Mouse (Mus musculus) liver, embryonic 14.5 days (tissue): ENCODE data around the gene Nrip1. TPM values are rescaled to one million over a fixed set of nuclear protein-coding genes. Genes with fewer than 3 reads are reported as not detected.

ENCODE experiments used
- ATAC-seq: fragments of 200-750 bp; cut with Nextera tagmentation; 2 replicates; pipeline ENCODE4 v1.8.0; 2017; ENCODE audit warnings: moderate number of reproducible peaks, mild to moderate bottlenecking, moderate library complexity; ENCODE audit not compliant: insufficient read depth
- DNase-seq, 3 experiments: peaks; one replicate each; pipeline ENCODE4 v3.0.0-alpha.2; 2012 to 2013; ENCODE audit warnings: low read depth in 3 of 3, low spot score in 3 of 3
- H3K27ac ChIP-seq: fragments of 300-500 bp; sonication (generic); 2 replicates; pipeline ENCODE4 v1.5.1; 2014; ENCODE audit warnings: moderate library complexity, mild to moderate bottlenecking, control low read depth, inconsistent platforms
- H3K27me3 ChIP-seq: fragments of 300-500 bp; sonication (generic); 2 replicates; pipeline ENCODE4 v1.6.1; 2014; ENCODE audit warnings: mild to moderate bottlenecking, low read length, moderate library complexity; ENCODE audit not compliant: control insufficient read depth, insufficient read depth
- H3K36me3 ChIP-seq: fragments of 300-500 bp; sonication (generic); replicated peaks from 2 replicates; pipeline ENCODE4 v1.6.1; 2014; ENCODE audit warnings: low read depth; ENCODE audit not compliant: control insufficient read depth, insufficient read depth
- H3K4me1 ChIP-seq, 2 experiments: fragments of 200-500 bp in 1 of 2; fragments of 300-500 bp in 1 of 2; sonication (generic) in 1 of 2; replicated peaks; 2 replicates each; pipeline ENCODE4 v1.6.1; 2012 to 2014; ENCODE audit warnings: antibody characterized with exemption in 1 of 2, inconsistent platforms in 1 of 2, low read length in 1 of 2; ENCODE audit not compliant: control insufficient read depth in 2 of 2, insufficient read depth in 2 of 2
- H3K4me2 ChIP-seq: fragments of 300-500 bp; sonication (generic); 2 replicates; pipeline ENCODE4 v1.6.1; 2014; ENCODE audit warnings: low read depth, mild to moderate bottlenecking, control low read depth, moderate library complexity
- H3K4me3 ChIP-seq, 2 experiments: fragments of 200-500 bp in 1 of 2; fragments of 300-500 bp in 1 of 2; sonication (generic) in 1 of 2; 2 replicates each; pipeline ENCODE4 v1.5.1; 2012 to 2014; ENCODE audit warnings: low read depth in 2 of 2, low read length in 2 of 2, mild to moderate bottlenecking in 2 of 2, control low read depth in 1 of 2, inconsistent platforms in 1 of 2, moderate library complexity in 1 of 2; ENCODE audit not compliant: insufficient read depth in 1 of 2
- H3K9ac ChIP-seq: fragments of 300-500 bp; sonication (generic); replicated peaks from 2 replicates; pipeline ENCODE4 v1.6.1; 2014; ENCODE audit warnings: mild to moderate bottlenecking, control low read depth, moderate library complexity
- H3K9me3 ChIP-seq: fragments of 300-500 bp; sonication (generic); 2 replicates; pipeline ENCODE4 v1.6.1; 2016; ENCODE audit warnings: low read length, mixed read lengths; ENCODE audit not compliant: control insufficient read depth
- CTCF ChIP-seq: IDR thresholded peaks from 2 replicates; pipeline ENCODE4 v1.5.1; 2016; ENCODE audit warnings: antibody characterized with exemption, low read depth, control low read depth
- EP300 ChIP-seq: IDR thresholded peaks from 2 replicates; pipeline ENCODE4 v1.6.1; 2016; ENCODE audit warnings: antibody characterized with exemption, low read depth
- WGBS: fragments of 180-500 bp; shearing (Covaris S2); extraction: QIAGEN DNeasy Blood & Tissue Kit; methylation state at CpG from one replicate; pipeline ENCODE4 v1.1.7; 2014; ENCODE audit not compliant: insufficient replicate concordance; 5-methylcytosine and 5-hydroxymethylcytosine counted together
- polyA plus RNA-seq, 2 experiments: library from polyadenylated mRNA; depleted of rRNA in 1 of 2; stranded (reverse) in 1 of 2; unstranded in 1 of 2; fragments of >200 nt; fragmentation: Nextera tagmentation in 1 of 2; extraction: Ambion mirVana in 1 of 2; gene quantifications; 2 replicates each; pipeline versions ENCODE4 v1.2.1 to v1.2.3; 2012 to 2014

Nrip1 gene
- polyA plus RNA-seq, 2 experiments: 3.5 to 11.7 TPM

DNA sequence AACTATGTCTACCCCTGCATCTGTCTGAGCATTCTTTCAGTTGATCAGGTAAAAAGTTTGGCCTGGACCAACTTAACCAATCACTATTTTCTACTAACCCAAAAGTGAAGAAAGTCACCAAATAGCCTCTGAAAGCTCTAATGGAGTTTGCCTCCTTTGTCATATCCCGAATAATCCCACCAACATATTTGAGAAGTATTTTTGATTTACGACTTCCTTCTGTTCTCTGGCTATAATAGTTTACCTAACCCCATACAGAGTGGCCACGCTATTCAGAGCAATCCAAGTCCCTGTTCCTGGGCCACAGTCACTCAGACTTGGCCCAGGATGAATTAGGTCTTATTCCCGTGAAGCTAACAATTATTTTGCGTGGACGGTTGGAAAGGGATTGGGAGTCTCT, 108.3 kb downstream of the Nrip1 start:
- no peaks in the 10 kb centered on the region for H3K9me3 ChIP-seq
- no peak overlapping the region for H3K9ac ChIP-seq
- TF ChIP-seq CTCF: no peak
- TF ChIP-seq EP300: no peak
- no peak for ATAC-seq
- WGBS: 77% methylated on average over 6 of the region's 6 CpGs
- no peak for DNase-seq
- H3K27ac ChIP-seq: no peak overlapping the region
- H3K27me3 ChIP-seq: no peaks in the 10 kb centered on the region; the same call in 1 of the 2 replicates
- no peaks in the 10 kb centered on the region for H3K4me1 ChIP-seq
- H3K4me2 ChIP-seq: no peak overlapping the region
- no peak overlapping the region for H3K4me3 ChIP-seq
- no peaks in the 10 kb centered on the region for H3K36me3 ChIP-seq

DNA sequence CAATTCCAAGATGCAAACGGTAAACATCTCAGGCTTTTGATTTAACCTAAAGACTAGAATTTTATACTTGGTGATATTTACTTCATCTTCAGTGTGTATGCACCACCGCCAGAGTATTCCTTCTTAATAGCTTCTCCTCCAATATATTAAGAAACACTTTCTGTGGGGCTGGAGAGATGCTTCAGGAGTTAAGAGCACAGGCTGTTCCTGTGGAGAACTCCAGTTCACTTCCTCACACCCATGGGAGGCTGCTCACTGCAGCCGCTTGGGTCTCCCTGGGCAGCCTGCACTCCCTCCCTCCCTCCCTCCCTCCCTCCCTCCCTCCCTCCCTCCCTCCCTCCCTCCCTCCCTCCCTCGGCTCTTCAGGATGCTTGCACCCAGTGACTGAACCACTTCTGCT, 110.2 kb downstream of the Nrip1 start:
- Histone ChIP-seq H3K27ac (no peak overlapping the region), H3K9ac (no peak overlapping the region), H3K4me2 (no peak overlapping the region), H3K27me3 (no peaks in the 10 kb centered on the region; the same call in 1 of the 2 replicates), H3K9me3 (no peaks in the 10 kb centered on the region), H3K4me1 (no peaks in the 10 kb centered on the region), H3K4me3 (no peak overlapping the region), H3K36me3 (no peaks in the 10 kb centered on the region)
- ATAC-seq (no peak), DNase-seq (no peak)
- WGBS: 64% methylated on average over 3 of the region's 4 CpGs
- TF ChIP-seq CTCF: no peak
- TF ChIP-seq EP300: no peak

DNA sequence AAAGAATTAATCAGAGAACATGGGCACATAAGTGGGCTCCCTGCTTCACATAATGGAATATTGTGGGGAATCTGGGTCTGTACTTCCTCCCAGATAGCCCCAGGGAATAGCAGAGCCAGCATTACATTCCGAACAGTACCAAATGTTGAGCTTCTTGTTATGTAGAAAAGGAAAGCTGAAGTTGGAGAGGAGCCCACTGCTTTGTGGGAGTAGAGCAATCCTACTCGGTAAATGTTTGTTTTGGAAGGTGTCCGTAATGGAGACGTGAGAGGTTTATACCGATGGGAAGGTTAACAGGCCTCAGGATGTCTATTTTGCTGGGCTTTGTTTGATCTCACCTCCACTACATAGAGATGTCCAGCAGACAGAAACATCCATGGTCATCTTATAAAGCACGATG, 113.3 kb downstream of the Nrip1 start:
- H3K27ac ChIP-seq: no peak overlapping the region
- no peaks in the 10 kb centered on the region for H3K36me3 ChIP-seq
- H3K4me1 ChIP-seq: no peaks in the 10 kb centered on the region
- H3K4me2 ChIP-seq: no peak overlapping the region
- H3K9ac ChIP-seq: no peak overlapping the region
- H3K9me3 ChIP-seq: no peaks in the 10 kb centered on the region
- no peaks in the 10 kb centered on the region for H3K27me3 ChIP-seq
- WGBS: 75% methylated on average over 6 of the region's 6 CpGs
- ATAC-seq: no peak
- DNase-seq: no peak
- TF ChIP-seq EP300: no peak
- TF ChIP-seq CTCF: no peak
- H3K4me3 ChIP-seq: no peak overlapping the region

DNA sequence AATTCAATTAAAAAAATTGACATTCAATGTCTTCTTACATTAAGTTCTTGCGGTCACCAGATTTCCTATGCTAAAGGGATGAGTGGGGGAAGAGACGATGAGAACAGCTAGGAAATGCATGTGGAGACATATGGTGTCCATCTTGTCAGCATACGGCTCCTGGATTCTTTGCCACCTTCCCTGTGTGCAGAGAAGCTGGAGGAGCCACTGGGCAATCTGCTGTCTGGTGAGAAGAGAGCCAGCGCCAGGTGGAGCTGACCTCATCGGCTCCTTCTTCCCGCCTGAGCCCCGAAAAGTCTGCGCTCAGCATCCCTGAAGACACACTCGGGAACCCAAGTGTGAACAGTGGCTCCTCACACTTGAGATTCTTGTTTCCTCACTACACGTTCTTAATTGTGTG, 121.8 kb downstream of the Nrip1 start:
- H3K9ac ChIP-seq: no peak overlapping the region
- H3K4me3 ChIP-seq: no peak overlapping the region
- ATAC-seq (no peak), DNase-seq (no peak)
- H3K36me3 ChIP-seq: no peaks in the 10 kb centered on the region
- no peak overlapping the region for H3K27ac ChIP-seq
- H3K9me3 ChIP-seq: no peaks in the 10 kb centered on the region
- TF ChIP-seq EP300: no peak
- TF ChIP-seq CTCF: no peak
- no peaks in the 10 kb centered on the region for H3K4me1 ChIP-seq
- WGBS: 74% methylated on average over 10 of the region's 10 CpGs
- no peak overlapping the region for H3K4me2 ChIP-seq
- no peaks in the 10 kb centered on the region for H3K27me3 ChIP-seq

DNA sequence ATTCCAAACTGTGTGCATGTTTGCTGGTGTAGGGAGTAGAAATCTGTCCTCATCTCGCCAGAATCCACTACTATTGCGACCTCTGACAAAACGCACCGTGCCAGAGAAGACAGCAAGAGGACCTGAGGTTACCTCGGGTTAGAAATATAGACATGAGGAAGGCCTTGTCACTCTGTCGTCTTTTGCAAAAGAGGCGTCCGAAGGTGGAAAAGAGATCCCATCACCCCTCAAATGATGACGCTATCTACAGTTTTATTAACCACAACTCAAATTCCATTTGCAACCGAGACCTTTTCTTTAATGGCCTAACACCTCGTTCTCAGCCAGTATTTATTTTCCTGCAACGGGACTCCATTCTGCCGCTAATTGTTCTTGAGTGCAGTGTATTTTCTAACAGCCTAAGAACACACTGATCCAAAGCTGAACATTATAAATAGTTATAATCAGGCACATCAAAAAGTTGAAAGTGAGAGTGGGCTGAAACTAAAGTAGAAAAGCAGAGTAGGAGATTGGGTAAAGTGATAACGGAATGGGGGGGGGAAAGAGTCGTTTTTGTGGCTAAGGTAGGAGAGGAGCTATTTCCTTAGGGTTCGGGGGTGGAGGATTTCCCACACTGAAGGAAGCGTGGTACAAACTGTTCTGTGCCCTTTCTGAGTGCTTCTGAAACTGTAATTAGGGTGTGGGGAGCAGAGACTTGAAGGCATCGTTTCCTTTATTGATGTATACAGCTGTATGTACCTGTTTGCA, 124.1 kb downstream of the Nrip1 start:
- DNase-seq: no peak
- Histone ChIP-seq H3K4me2 (no peak overlapping the region), H3K27me3 (no peaks in the 10 kb centered on the region), H3K36me3 (no peaks in the 10 kb centered on the region), H3K4me3 (no peak overlapping the region), H3K9ac (no peak overlapping the region), H3K27ac (no peak overlapping the region), H3K4me1 (no peaks in the 10 kb centered on the region), H3K9me3 (no peaks in the 10 kb centered on the region)
- WGBS: 59% methylated on average over 18 of the region's 18 CpGs
- TF ChIP-seq EP300: no peak
- no peak for TF ChIP-seq CTCF
- ATAC-seq: no peak
